Mouse (Mus musculus) ES-CJ7 (cell line): ENCODE measurements around the gene Cog8.

Source experiments
- DNase-seq: peaks from one replicate; pipeline ENCODE4 v3.0.0; 2011; ENCODE audit warnings: low read depth, low spot score

Gene Cog8

GRCm38 (mm10) chr8:107056076-107056972, at the start of gene Cog8, which contains the start of gene Nip7:
Gene Cog8 (minus strand): TSS chr8:107056689.
Gene Nip7 (plus strand): TSS chr8:107056877.
- peak; percentile 100 for DNase-seq

GRCm38 (mm10) chr8:107104547-107104946, 48.1 kb upstream of the Cog8 start:
- DNase-seq = peak; percentile 88

GRCm38 (mm10) chr8:107100635-107101034, 44.1 kb upstream of the Cog8 start:
- DNase-seq = no peak

- DNase-seq = peak; percentile 97
Measured at GRCm38 (mm10) chr8:107096366-107097036, 40.0 kb upstream of the Cog8 start, which contains the start of gene Terf2. Gene Terf2 (minus strand): TSS chr8:107096547.

GRCm38 (mm10) chr8:107095717-107096365, 39.4 kb upstream of the Cog8 start:
- DNase-seq = peak; percentile 52

GRCm38 (mm10) chr8:107090531-107090930, 34.0 kb upstream of the Cog8 start:
- no peak for DNase-seq

- DNase-seq = peak; percentile 78
Measured at GRCm38 (mm10) chr8:107088526-107089063, 32.1 kb upstream of the Cog8 start.

GRCm38 (mm10) chr8:107086018-107086417, 29.5 kb upstream of the Cog8 start:
- DNase-seq = no peak

GRCm38 (mm10) chr8:107085358-107085757, 28.9 kb upstream of the Cog8 start:
- DNase-seq = peak; percentile 83

- DNase-seq = no peak
Measured at GRCm38 (mm10) chr8:107076239-107076888, 19.9 kb upstream of the Cog8 start.

GRCm38 (mm10) chr8:107074128-107074527, 17.6 kb upstream of the Cog8 start:
- DNase-seq = no peak

GRCm38 (mm10) chr8:107073706-107074105, 17.2 kb upstream of the Cog8 start:
- peak; percentile 41 for DNase-seq

- DNase-seq = peak; percentile 92
Measured at GRCm38 (mm10) chr8:107065511-107066496, 9.3 kb upstream of the Cog8 start, which contains the start of gene Tmed6. Gene Tmed6 (minus strand): TSS chr8:107065644.

- no peak for DNase-seq
Measured at GRCm38 (mm10) chr8:107062613-107063012, 6.1 kb upstream of the Cog8 start.

- peak; percentile 70 for DNase-seq
Measured at GRCm38 (mm10) chr8:107056973-107057369, 482 bp upstream of the Cog8 start.

- DNase-seq = no peak
Measured at GRCm38 (mm10) chr8:107052046-107052445, 4.4 kb downstream of the Cog8 start.

- DNase-seq = peak; percentile 71
Measured at GRCm38 (mm10) chr8:107049480-107049879, 7.0 kb downstream of the Cog8 start.

- DNase-seq = peak; percentile 87
Measured at GRCm38 (mm10) chr8:107048061-107048941, 8.2 kb downstream of the Cog8 start, which contains the start of gene Pdf. Gene Pdf (minus strand): TSS chr8:107048614.

- DNase-seq = no peak
Measured at GRCm38 (mm10) chr8:107046976-107047375, 9.5 kb downstream of the Cog8 start.
